Mouse (Mus musculus): ENCODE results near the gene Gm16427.
"Not testable (repeated sequence)": the region's sequence is repeated elsewhere in the genome, so short reads cannot be mapped to it uniquely, and the experiment has no call there.

Gene Gm16427

DNA sequence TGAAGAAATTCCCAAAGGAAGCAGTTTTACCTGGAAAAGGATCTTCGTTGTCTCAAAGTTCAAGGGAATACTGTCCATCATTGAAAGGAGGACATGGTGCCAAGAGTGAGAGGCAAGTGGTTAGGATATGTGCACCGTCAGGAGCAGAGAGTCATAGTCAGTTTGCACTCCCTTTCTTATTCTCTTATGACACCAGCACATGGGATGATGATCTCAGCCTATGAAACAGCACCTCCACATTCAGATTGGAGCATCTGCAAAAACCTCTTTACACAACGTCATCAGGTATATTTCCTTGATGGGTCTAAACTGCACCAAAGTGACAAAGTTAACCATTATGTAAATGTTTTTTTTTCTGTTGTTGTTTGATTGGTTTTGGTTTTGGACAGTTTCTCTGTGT, at the start of gene Gm16427:
TSS of gene Gm16427 (minus strand) at position 101 of the 400 bp plus-strand sequence.
- not testable (repeated sequence) for DNase-seq

All from kidney, postnatal 36 days (tissue).